Mouse (Mus musculus): Measurements from ENCODE around the gene Faf1.

- no peak for TF ChIP-seq CTCF (IDR thresholded peaks at IDR 0.05; ENCODE audit: low read depth)
- no peak for TF ChIP-seq EP300 (optimal IDR thresholded peaks at IDR 0.05)
These were observed 306.4 kb downstream of the Faf1 start for GRCm38 (mm10) chr4:109982681-109983265.
